Mouse (Mus musculus) hindbrain, embryonic 13.5 days (tissue): ENCODE data around the gene Irs3. TPM values are rescaled to one million over a fixed set of nuclear protein-coding genes. Genes with fewer than 3 reads are reported as not detected.
A peak's percentile ranks its signal among the peaks of the same experiment; 100 is the strongest.

Experiments used
- ATAC-seq: fragments of 200-750 bp; cut with Nextera tagmentation; 2 replicates; pipeline ENCODE4 v1.8.0; 2017; ENCODE audit warnings: moderate TSS enrichment; ENCODE audit not compliant: low FRiP score
- H3K27ac ChIP-seq: fragments of 300-500 bp; sonication (generic); 2 replicates; pipeline ENCODE4 v1.5.1; 2015; ENCODE audit warnings: inconsistent platforms, mild to moderate bottlenecking, moderate library complexity
- H3K27me3 ChIP-seq: fragments of 300-500 bp; sonication (generic); 2 replicates; pipeline ENCODE4 v1.6.1; 2015; ENCODE audit warnings: mild to moderate bottlenecking, inconsistent platforms
- H3K36me3 ChIP-seq: fragments of 300-500 bp; sonication (generic); 2 replicates; pipeline ENCODE4 v1.6.1; 2015; ENCODE audit warnings: mild to moderate bottlenecking, inconsistent platforms
- H3K4me1 ChIP-seq: fragments of 300-500 bp; sonication (generic); replicated peaks from 2 replicates; pipeline ENCODE4 v1.6.1; 2015; ENCODE audit warnings: inconsistent platforms
- H3K4me2 ChIP-seq: fragments of 300-500 bp; sonication (generic); 2 replicates; pipeline ENCODE4 v1.6.1; 2015; ENCODE audit warnings: inconsistent platforms, mild to moderate bottlenecking, moderate library complexity
- H3K4me3 ChIP-seq: fragments of 300-500 bp; sonication (generic); 2 replicates; pipeline ENCODE4 v1.5.1; 2015; ENCODE audit warnings: mild to moderate bottlenecking, inconsistent platforms
- H3K9ac ChIP-seq: fragments of 300-500 bp; sonication (generic); 2 replicates; pipeline ENCODE4 v1.6.1; 2015; ENCODE audit warnings: mild to moderate bottlenecking, inconsistent platforms
- H3K9me3 ChIP-seq: fragments of 300-500 bp; sonication (generic); 2 replicates; pipeline ENCODE4 v1.6.1; 2016; ENCODE audit warnings: inconsistent platforms
- WGBS: fragments of 180-500 bp; shearing (Covaris S2); methylation state at CpG from one replicate; pipeline ENCODE4 v1.1.7; 2015; 5-methylcytosine and 5-hydroxymethylcytosine counted together
- polyA plus RNA-seq: library from polyadenylated mRNA; unstranded; fragments of >200 nt; fragmentation: Nextera tagmentation; extraction: Ambion mirVana; gene quantifications from 2 replicates; pipeline ENCODE4 v1.2.1, GENCODE M21; 2015

The Irs3 gene
- polyA plus RNA-seq, 1 experiment from 2014 or later = 0.09 TPM

DNA sequence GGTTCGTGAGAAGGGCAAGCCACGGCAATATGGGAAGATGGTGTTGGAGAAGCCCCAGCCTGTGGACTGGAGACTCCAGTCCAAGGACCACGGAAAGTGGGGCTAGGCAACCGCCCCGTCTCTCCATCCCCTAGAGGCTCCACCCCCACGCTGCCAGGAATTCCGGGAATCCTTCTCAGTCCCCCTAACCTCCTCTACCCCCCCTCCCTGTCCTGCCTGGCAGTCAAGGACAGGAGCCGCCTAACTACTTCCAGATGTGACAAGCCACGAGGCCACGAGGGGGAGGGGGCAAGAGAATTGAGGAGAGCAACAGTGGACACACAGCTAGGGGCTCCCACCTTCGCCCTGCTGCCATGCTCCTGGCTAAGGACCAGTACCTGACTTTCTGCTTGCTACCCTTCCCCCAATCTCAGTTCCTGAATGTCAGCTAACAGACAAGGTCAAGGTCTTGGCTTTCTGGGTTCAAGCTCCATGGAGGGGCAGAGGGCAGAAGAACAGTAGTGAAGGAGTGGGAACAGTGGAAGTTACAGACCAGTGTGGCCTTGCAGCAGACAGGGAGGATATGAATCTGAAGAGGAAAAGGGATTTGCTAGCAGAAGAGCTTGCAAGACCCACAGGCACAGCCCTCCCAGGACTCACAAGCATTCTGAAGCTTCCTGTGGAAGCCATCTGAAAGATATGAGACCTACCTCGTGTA lies 34.8 kb downstream of the Irs3 start:
- no peak overlapping the region for H3K9ac ChIP-seq
- H3K4me3 ChIP-seq = no peak overlapping the region
- peaks cover 28% of the 10 kb centered on the region for H3K27me3 ChIP-seq
- H3K27ac ChIP-seq = peak overlapping the region; percentile 48; the same call in 1 of the 2 replicates
- peak overlapping the region; percentile 21 for H3K4me2 ChIP-seq
- peaks cover 40% of the 10 kb centered on the region for H3K4me1 ChIP-seq
- no peaks in the 10 kb centered on the region for H3K36me3 ChIP-seq
- no peaks in the 10 kb centered on the region for H3K9me3 ChIP-seq
- 19% methylated on average over 11 of the region's 12 CpGs for WGBS
- ATAC-seq = no peak

GRCm38 (mm10) chr5:137610056-137610455 lies 35.5 kb downstream of the Irs3 start:
- peaks cover 28% of the 10 kb centered on the region for H3K27me3 ChIP-seq

GRCm38 (mm10) chr5:137609292-137609691 lies 36.2 kb downstream of the Irs3 start:
- no peak overlapping the region for H3K27ac ChIP-seq
- no peak overlapping the region for H3K4me3 ChIP-seq
- ATAC-seq = no peak
- no peaks in the 10 kb centered on the region for H3K9me3 ChIP-seq
- WGBS = 59% methylated on average over 3 of the region's 3 CpGs
- peaks cover 40% of the 10 kb centered on the region for H3K4me1 ChIP-seq
- H3K9ac ChIP-seq = no peak overlapping the region
- H3K36me3 ChIP-seq = no peaks in the 10 kb centered on the region
- H3K27me3 ChIP-seq = peaks cover 28% of the 10 kb centered on the region
- no peak overlapping the region for H3K4me2 ChIP-seq

More at GRCm38 (mm10) chr5:137610056-137610455, 35.5 kb downstream of the Irs3 start:
- WGBS = 73% methylated on average over 4 of the region's 4 CpGs
- Histone ChIP-seq H3K4me1 (peaks cover 40% of the 10 kb centered on the region), H3K36me3 (no peaks in the 10 kb centered on the region), H3K27ac (no peak overlapping the region), H3K4me2 (no peak overlapping the region; the same call in 1 of the 2 replicates), H3K9me3 (no peaks in the 10 kb centered on the region), H3K4me3 (no peak overlapping the region), H3K9ac (no peak overlapping the region)
- no peak for ATAC-seq

DNA sequence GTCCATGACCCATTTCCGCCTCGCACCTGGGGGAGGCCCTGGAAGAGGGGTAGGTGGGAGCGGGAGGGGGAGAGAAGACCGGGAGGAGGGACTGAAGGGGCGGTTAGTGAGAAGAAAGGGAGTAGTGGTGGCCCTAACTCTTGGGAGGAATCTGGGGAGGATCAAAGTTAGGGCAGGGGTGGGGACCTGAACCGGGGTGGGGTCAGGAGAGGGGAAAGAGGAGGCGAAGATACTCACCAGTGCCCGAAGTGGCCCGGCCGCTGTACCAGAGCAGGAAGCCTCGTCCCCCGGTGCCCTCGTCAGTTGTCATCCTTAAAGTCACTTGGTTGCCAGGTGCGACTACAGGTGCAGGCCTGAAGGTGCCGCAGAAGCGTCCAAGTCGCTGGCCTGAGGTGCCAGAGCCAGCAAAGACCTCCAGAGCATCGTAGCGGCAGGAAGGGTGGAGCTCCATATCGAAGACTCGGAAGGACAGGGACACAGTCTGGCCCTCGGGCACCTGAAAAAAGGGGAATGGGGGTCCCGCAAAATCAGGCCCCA lies 36.8 kb downstream of the Irs3 start:
- 17% methylated on average over 23 of the region's 23 CpGs for WGBS
- Histone ChIP-seq H3K36me3 (no peaks in the 10 kb centered on the region), H3K27me3 (peaks cover 28% of the 10 kb centered on the region), H3K9me3 (no peaks in the 10 kb centered on the region), H3K4me3 (peak overlapping the region; percentile 12; the same call in 1 of the 2 replicates), H3K4me2 (peak overlapping the region; percentile 40), H3K4me1 (peaks cover 40% of the 10 kb centered on the region), H3K9ac (peak overlapping the region; percentile 55; the same call in 1 of the 2 replicates), H3K27ac (no peak overlapping the region)
- no peak for ATAC-seq

DNA sequence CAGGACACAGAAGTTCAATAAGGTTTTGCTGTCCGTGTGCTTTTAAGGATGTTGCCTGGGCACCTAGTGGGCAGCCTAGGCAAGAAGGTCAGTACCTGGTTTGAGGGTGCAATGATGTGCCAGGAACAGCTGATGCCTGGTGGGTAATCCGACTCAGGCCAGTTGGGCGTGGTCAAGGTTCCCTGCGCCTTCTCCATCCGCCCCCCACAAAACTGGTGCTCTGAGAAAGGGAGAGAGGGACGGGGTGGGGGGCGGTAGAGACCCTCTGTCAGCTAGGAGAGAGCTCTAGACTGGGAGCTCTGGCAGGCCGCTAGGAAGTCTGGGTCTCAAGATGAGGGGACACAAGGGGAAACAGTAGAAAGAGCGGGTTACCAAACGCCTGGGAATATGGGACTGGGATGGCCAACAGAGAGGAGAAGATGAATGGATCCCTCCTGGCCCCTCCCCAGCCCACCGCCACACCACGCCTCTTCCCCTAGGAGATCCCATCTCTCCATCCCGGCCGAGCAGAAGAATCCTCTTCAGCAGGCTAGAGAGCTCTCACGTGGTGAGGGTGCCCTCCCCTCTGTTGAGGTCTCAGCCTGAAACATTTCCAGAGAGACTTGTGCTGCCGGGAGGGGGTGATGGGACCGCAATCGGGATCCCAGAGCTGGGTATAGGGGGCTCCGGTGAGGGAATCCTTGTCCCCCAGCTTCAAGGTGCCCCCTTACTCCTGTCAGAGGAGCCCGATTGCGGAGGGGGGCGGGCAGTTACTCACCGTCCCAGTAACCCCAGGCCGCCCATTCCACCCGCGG lies 37.5 kb downstream of the Irs3 start:
- H3K36me3 ChIP-seq = no peaks in the 10 kb centered on the region
- ATAC-seq = no peak
- H3K9ac ChIP-seq = peak overlapping the region; percentile 55
- H3K4me1 ChIP-seq = peaks cover 43% of the 10 kb centered on the region
- 16% methylated on average over 26 of the region's 26 CpGs for WGBS
- no peaks in the 10 kb centered on the region for H3K9me3 ChIP-seq
- peak overlapping the region; percentile 40 for H3K4me2 ChIP-seq
- no peak overlapping the region for H3K27ac ChIP-seq
- H3K4me3 ChIP-seq = peak overlapping the region; percentile 12; the same call in 1 of the 2 replicates
- peaks cover 28% of the 10 kb centered on the region for H3K27me3 ChIP-seq

- Histone ChIP-seq H3K36me3 (peaks cover 15% of the 10 kb centered on the region), H3K27me3 (no peaks in the 10 kb centered on the region), H3K4me3 (peak overlapping the region; percentile 77), H3K27ac (no peak overlapping the region), H3K4me2 (peak overlapping the region; percentile 65), H3K9me3 (no peaks in the 10 kb centered on the region), H3K9ac (peak overlapping the region; percentile 59), H3K4me1 (peaks cover 32% of the 10 kb centered on the region)
- WGBS = under 1% methylated on average over 22 of the region's 22 CpGs
- no peak for ATAC-seq
These were observed 44.2 kb downstream of the Irs3 start for GRCm38 (mm10) chr5:137601365-137601729.

- peak; percentile 97 for ATAC-seq
- Histone ChIP-seq H3K4me1 (peaks cover 32% of the 10 kb centered on the region), H3K4me3 (peak within 1 kb of the TSS; percentile 77), H3K4me2 (peak within 1 kb of the TSS; percentile 97), H3K27ac (peak within 1 kb of the TSS; percentile 88), H3K9me3 (no peaks in the 10 kb centered on the region), H3K36me3 (peaks cover 15% of the 10 kb centered on the region), H3K9ac (peak within 1 kb of the TSS; percentile 91), H3K27me3 (no peaks in the 10 kb centered on the region)
- WGBS = under 1% methylated on average over 41 of the region's 41 CpGs
These were observed 44.7 kb downstream of the Irs3 start, which contains the start of gene Mospd3 for GRCm38 (mm10) chr5:137600619-137601364. Gene Mospd3, minus strand, starts transcription at chr5:137601058.

DNA sequence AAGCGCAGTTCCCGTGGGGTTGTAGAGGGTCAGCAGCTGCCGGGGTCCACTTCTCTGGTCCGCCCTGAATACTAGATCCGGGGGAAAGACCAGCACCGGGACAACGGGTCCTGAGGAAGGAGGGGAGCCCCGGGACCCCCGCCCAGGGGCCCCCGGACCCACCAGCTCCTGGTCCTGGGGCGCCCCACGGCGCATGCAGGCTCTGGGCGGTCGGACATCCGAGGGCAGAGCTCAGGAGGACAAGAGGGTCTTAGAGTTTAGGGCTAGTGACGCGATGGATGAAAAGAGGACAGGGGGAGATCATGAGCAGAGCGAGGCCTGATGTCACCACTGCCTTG lies 45.3 kb downstream of the Irs3 start:
- ATAC-seq = no peak; the same call in 1 of the 2 replicates
- WGBS = 4% methylated on average over 19 of the region's 19 CpGs
- peak overlapping the region; percentile 88 for H3K27ac ChIP-seq
- H3K9ac ChIP-seq = peak overlapping the region; percentile 91
- peaks cover 15% of the 10 kb centered on the region for H3K36me3 ChIP-seq
- no peaks in the 10 kb centered on the region for H3K9me3 ChIP-seq
- H3K4me2 ChIP-seq = peak overlapping the region; percentile 97
- H3K27me3 ChIP-seq = no peaks in the 10 kb centered on the region
- H3K4me3 ChIP-seq = peak overlapping the region; percentile 77
- peaks cover 32% of the 10 kb centered on the region for H3K4me1 ChIP-seq

DNA sequence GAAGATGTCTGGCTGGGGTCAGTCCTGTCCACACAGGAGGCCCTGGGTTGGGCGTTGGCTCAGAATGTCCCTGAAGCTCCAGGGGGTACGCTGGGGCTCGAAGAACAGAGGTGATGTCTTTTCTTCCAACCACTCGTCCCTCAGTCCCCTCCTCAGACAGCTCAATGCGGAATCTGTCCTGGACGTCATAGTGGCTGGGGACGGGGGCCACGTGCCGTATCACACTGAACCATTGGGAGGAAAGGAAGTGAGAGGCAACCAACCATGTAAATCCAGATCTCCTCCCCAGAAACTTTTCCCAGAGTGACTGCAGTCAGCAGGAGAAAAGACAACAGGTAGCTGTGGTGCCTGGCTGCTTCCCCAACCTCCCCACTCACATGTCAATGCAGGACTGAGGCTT lies 45.9 kb downstream of the Irs3 start:
- Histone ChIP-seq H3K9ac (peak overlapping the region; percentile 91), H3K4me2 (peak overlapping the region; percentile 97), H3K9me3 (no peaks in the 10 kb centered on the region), H3K36me3 (peaks cover 18% of the 10 kb centered on the region), H3K27ac (0 out of 2 replicates have a peak overlapping the region, but pooled peaks have one; percentile 88), H3K27me3 (no peaks in the 10 kb centered on the region), H3K4me1 (peaks cover 32% of the 10 kb centered on the region), H3K4me3 (peak overlapping the region; percentile 77)
- ATAC-seq = no peak
- WGBS = 69% methylated on average over 9 of the region's 9 CpGs

GRCm38 (mm10) chr5:137598100-137598826 lies 47.3 kb downstream of the Irs3 start:
- H3K36me3 ChIP-seq = peaks cover 18% of the 10 kb centered on the region
- no peak overlapping the region for H3K27ac ChIP-seq
- 85% methylated on average over 2 of the region's 2 CpGs for WGBS
- no peak overlapping the region for H3K4me3 ChIP-seq
- no peaks in the 10 kb centered on the region for H3K9me3 ChIP-seq
- H3K4me1 ChIP-seq = peaks cover 31% of the 10 kb centered on the region
- H3K27me3 ChIP-seq = no peaks in the 10 kb centered on the region
- no peak for ATAC-seq
- H3K9ac ChIP-seq = no peak overlapping the region
- no peak overlapping the region for H3K4me2 ChIP-seq

DNA sequence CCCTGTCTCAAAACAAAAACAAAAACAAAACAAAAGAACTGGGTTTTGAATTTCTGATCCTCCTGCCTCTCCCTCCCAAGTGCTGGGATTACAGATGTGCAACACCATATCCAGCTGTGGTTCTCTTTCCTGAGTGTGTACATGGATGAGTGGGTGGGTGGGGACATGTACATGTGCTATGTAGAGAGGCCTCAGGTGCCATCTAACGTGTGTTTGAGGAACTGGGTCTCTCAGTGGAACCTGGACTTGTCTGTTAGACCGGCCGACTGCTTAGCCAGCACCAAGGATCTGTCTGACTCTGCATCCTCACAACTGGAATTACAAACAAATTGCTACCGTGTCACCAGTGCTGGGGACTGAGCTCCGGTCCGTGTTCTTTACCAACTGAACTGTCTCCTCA lies 47.9 kb downstream of the Irs3 start:
- H3K4me2 ChIP-seq = no peak overlapping the region
- H3K4me3 ChIP-seq = no peak overlapping the region
- no peak overlapping the region for H3K9ac ChIP-seq
- 92% methylated on average over 6 of the region's 6 CpGs for WGBS
- no peak overlapping the region for H3K27ac ChIP-seq
- no peaks in the 10 kb centered on the region for H3K9me3 ChIP-seq
- ATAC-seq = no peak
- no peaks in the 10 kb centered on the region for H3K27me3 ChIP-seq
- peaks cover 18% of the 10 kb centered on the region for H3K36me3 ChIP-seq
- peaks cover 26% of the 10 kb centered on the region for H3K4me1 ChIP-seq
